Mouse (Mus musculus) gastrocnemius, adult 2 months (tissue): ENCODE measurements around the gene Zdhhc18. TPM values are rescaled to one million over a fixed set of nuclear protein-coding genes. Genes with fewer than 3 reads are reported as not detected.
"Not testable (repeated sequence)": the region's sequence is repeated elsewhere in the genome, so short reads cannot be mapped to it uniquely, and the experiment has no call there.

Source experiments
- DNase-seq: peaks from one replicate; pipeline ENCODE4 v3.0.0; 2022
- H3K27ac ChIP-seq: fragments of 200-600 bp; 2 replicates; pipeline ENCODE4 v1.8.1; 2022; ENCODE audit warnings: mild to moderate bottlenecking
- H3K4me3 ChIP-seq: fragments of 200-600 bp; 2 replicates; pipeline ENCODE4 v1.8.1; 2022; ENCODE audit warnings: mild to moderate bottlenecking, moderate library complexity
- CTCF ChIP-seq: fragments of 200-600 bp; IDR thresholded peaks from 2 replicates; pipeline ENCODE4 v1.8.1; 2022; ENCODE audit warnings: antibody characterized with exemption, mild to moderate bottlenecking, moderate library complexity
- intact Hi-C: fragments of 180-260 bp; cut with DNase I; formaldehyde crosslinking; loops from one replicate; pipeline ENCODE4 v1.15.1; 2025
- total RNA-seq, 2 experiments: library from RNA; stranded (reverse); gene quantifications; 2 replicates each; pipeline ENCODE4 v1.2.3; 2021

The Zdhhc18 gene
- total RNA-seq, 2 experiments from 2014 or later = 25.4 to 32.3 TPM

- intact Hi-C loops = loop anchor here (10.0 kb wide), 1 partner anchor 254 kb away; no protein-coding TSS in a partner anchor
- no peak for TF ChIP-seq CTCF
- H3K27ac ChIP-seq = peak overlapping the region; percentile 91
- H3K4me3 ChIP-seq = peak overlapping the region; percentile 69
- peak; percentile 87 for DNase-seq
Observed at GRCm38 (mm10) chr4:133660193-133661155, 10.5 kb upstream of the Zdhhc18 start.

GRCm38 (mm10) chr4:133659497-133660192, 9.7 kb upstream of the Zdhhc18 start:
- intact Hi-C loops = loop anchor here (10.0 kb wide), 1 partner anchor 255 kb away; no protein-coding TSS in a partner anchor
- peak; percentile 67 for DNase-seq
- H3K4me3 ChIP-seq = peak overlapping the region; percentile 69

GRCm38 (mm10) chr4:133658729-133659128, 8.8 kb upstream of the Zdhhc18 start:
- peak overlapping the region; percentile 91 for H3K27ac ChIP-seq
- H3K4me3 ChIP-seq = peak overlapping the region; percentile 69; the same call in 1 of the 2 replicates
- intact Hi-C loops = no loop called here

More at GRCm38 (mm10) chr4:133659497-133660192, 9.7 kb upstream of the Zdhhc18 start:
- TF ChIP-seq CTCF = no peak
- peak overlapping the region; percentile 91 for H3K27ac ChIP-seq

GRCm38 (mm10) chr4:133657829-133658458, 8.0 kb upstream of the Zdhhc18 start:
- Histone ChIP-seq H3K27ac (no peak overlapping the region), H3K4me3 (no peak overlapping the region)
- intact Hi-C loops = no loop called here
- DNase-seq = no peak
- TF ChIP-seq CTCF = no peak

More at GRCm38 (mm10) chr4:133658729-133659128, 8.8 kb upstream of the Zdhhc18 start:
- TF ChIP-seq CTCF = no peak
- no peak for DNase-seq

GRCm38 (mm10) chr4:133656997-133657396, 7.0 kb upstream of the Zdhhc18 start:
- no peak for TF ChIP-seq CTCF
- Histone ChIP-seq H3K4me3 (no peak overlapping the region), H3K27ac (no peak overlapping the region)
- no peak for DNase-seq
- intact Hi-C loops = no loop called here

- DNase-seq = no peak
- intact Hi-C loops = no loop called here
- no peak for TF ChIP-seq CTCF
- Histone ChIP-seq H3K4me3 (no peak overlapping the region), H3K27ac (no peak overlapping the region)
Observed at GRCm38 (mm10) chr4:133656294-133656693, 6.3 kb upstream of the Zdhhc18 start.

GRCm38 (mm10) chr4:133654070-133654469, 4.1 kb upstream of the Zdhhc18 start:
- H3K4me3 ChIP-seq, intact Hi-C loops, DNase-seq, H3K27ac ChIP-seq: not testable (repeated sequence)

- no peak for DNase-seq
- no peak for TF ChIP-seq CTCF
- intact Hi-C loops = no loop called here
- no peak overlapping the region for H3K27ac ChIP-seq
- no peak overlapping the region for H3K4me3 ChIP-seq
Observed at GRCm38 (mm10) chr4:133652746-133653145, 2.8 kb upstream of the Zdhhc18 start.

GRCm38 (mm10) chr4:133651986-133652385, 2.0 kb upstream of the Zdhhc18 start:
- no peak for TF ChIP-seq CTCF

GRCm38 (mm10) chr4:133651445-133651844, 1.5 kb upstream of the Zdhhc18 start:
- H3K4me3 ChIP-seq = no peak overlapping the region
- intact Hi-C loops = loop anchor here (2.0 kb wide), 1 partner anchor 59 kb away; no protein-coding TSS in a partner anchor
- H3K27ac ChIP-seq = no peak overlapping the region
- no peak for TF ChIP-seq CTCF
- no peak for DNase-seq

More at GRCm38 (mm10) chr4:133651986-133652385, 2.0 kb upstream of the Zdhhc18 start:
- intact Hi-C loops = loop anchor here (2.0 kb wide), 1 partner anchor 59 kb away; no protein-coding TSS in a partner anchor
- Histone ChIP-seq H3K4me3 (no peak overlapping the region), H3K27ac (no peak overlapping the region)
- DNase-seq = no peak

- DNase-seq, intact Hi-C loops: not testable (repeated sequence)
- peak overlapping the region; percentile 70 for H3K4me3 ChIP-seq
- H3K27ac ChIP-seq = peak overlapping the region; percentile 82
Observed at GRCm38 (mm10) chr4:133649464-133649863, 490 bp downstream of the Zdhhc18 start.

- no peak overlapping the region for H3K4me3 ChIP-seq
- H3K27ac ChIP-seq = no peak overlapping the region
- DNase-seq = no peak
- TF ChIP-seq CTCF = no peak
- intact Hi-C loops = no loop called here
Observed at GRCm38 (mm10) chr4:133645680-133646079, 4.3 kb downstream of the Zdhhc18 start.
